Mouse (Mus musculus) kidney, postnatal 4 days (tissue): Measurements from ENCODE around the gene Ccdc60.
"Not testable (repeated sequence)": the region's sequence is repeated elsewhere in the genome, so short reads cannot be mapped to it uniquely, and the experiment has no call there.

Source experiments
- DNase-seq, 2 experiments: peaks; one replicate each; pipeline ENCODE4 v3.0.0; 2021; ENCODE audit warnings: mixed read lengths in 2 of 2

Ccdc60 gene

DNA sequence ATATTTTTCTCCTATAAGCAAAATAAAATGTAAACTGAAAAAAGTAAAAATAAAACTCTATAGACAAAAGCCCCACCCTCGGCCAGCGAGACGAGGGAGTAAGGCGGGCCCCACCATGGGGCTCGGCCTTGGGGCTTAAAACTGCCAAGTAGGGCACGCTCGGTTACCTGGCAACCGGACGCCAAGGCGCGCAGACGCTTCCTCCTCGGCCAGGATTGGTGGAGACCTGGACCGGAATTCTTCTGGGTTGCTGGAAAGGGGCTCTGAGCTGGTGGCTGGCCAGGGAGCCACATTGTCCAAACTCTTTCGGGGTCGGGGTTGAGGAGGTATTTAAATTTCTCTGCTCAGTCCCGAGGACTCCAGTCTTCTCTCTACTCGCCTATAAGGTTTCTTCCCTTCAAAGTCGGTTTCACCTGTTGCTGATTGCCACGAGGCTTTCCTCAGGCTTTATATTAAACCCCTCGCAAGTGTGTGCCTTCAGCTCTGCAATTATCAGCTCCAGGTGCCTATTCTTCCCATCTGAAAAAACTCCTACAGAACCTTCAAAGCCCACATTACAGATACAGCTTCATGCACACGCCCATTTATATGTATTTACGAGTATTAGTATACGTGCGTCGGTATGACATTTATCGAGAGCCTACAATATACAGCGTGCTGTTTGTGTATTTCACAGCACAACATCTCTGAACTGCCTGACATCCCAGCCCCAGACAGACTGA lies at the start of gene Ccdc60:
Gene Ccdc60 (minus strand): TSS at position 137 of the 722 bp plus-strand sequence.
- peak; percentile 63 to 71 for DNase-seq

DNA sequence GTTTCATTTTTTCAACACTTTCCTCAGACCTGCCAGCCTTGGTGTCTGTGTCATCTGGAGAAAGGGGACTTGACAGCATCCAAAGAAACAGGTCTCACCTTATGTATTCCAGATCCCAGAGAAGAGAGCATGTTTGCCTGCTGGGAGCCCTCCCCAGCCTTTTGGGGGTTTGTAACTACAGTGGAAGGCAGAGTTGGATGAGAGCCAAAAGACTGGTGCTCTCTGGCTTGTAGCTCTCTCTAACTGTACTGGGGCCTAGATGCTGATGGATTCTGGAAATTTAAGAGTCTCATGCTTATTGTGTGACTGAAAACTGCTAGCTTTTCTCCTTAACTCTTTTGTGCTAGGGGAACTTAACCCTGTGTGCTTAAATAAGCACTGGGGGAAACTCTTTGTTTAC lies 47.4 kb upstream of the Ccdc60 start:
- DNase-seq, result no peak

DNA sequence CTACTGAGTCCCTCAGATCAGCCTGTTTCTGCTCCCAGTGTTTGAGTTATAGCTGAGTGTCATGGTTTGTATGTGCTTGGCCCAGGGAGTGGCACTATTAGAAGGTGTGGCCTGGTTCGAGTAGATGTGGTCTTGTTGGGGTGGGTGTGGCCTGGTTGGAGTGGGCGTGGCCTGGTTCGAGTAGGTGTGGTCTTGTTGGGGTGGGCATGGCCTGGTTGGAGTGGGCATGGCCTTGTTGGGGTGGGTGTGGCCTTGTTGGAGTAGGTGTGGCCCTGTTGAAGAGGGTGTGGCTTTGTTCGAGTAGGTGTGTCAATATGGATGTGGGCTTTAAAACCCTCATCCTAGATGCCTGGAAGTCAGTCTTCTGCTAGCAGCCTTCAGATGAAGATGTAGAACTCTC lies 40.1 kb upstream of the Ccdc60 start:
- no peak for DNase-seq

DNA sequence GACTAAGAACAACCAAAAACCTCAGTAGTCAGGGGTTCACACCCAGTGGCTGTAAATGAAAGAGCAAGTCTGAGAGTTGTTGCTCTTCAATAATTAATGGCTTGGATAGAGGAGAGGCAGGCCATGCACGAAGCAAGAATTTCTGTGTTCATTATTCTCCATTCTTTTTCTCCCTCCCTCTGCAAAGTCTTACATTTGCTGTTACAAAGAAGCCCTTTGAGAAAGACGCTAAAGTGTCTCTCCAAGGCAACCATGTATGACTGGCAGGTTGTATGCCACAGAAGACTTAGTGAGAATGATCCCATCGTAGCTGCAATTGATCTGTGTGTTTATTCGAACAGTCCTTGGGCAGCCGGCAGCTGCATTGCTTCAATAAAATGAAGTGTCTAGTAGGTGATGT lies 34.6 kb upstream of the Ccdc60 start:
- no peak for DNase-seq

DNA sequence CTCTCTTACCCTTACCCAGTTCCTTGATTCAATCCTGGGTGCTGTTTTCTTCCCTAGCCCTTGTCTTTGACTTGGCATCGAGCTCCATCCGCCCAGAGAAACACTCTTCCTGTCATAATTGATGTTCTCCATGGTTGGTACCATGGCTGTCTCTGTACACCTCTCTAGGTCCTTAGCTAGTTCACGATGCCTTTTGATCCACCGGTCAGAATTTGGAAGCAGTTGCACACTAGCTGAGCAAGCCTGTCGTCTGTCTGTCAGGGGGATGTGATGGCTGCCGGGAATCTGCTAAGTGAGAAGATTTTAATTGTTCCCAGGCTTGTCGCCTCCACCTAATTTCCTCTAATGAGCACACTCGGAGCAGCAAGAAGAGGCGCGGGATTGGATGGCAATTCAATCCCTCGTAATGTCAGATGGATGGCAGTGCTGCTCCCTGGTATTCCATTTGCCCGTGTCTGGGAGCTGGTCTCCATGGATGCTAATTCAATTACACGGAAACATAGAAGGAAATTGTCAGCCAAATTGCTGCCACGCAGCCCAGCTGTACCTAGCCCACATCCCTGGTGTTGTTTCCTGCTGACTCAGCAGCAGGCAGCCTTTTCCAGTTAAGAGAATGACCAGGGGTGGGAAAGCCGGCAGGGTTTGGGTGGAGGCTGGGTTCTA lies 33.7 kb upstream of the Ccdc60 start:
- peak in 1 of 2 experiments; percentile 19 for DNase-seq

DNA sequence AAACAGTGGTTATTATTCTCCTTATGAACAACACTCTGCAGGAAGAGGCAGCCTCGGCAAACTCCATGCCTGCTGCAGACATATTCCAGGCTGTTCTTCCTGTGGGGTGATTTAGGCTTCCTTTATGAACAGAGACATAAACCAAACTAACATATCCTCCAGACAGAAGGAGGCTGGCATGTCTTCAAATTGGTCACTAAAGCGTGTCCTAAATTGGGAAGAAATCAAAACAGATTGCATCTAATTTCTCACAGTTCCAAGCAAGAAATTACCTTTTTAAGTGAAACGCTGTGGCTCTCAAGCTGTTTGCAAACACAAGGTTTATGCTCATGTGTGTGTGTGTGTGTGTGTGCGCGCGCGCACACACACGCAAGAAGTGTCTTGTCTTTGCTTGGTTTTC lies 24.9 kb upstream of the Ccdc60 start:
- no peak for DNase-seq

DNA sequence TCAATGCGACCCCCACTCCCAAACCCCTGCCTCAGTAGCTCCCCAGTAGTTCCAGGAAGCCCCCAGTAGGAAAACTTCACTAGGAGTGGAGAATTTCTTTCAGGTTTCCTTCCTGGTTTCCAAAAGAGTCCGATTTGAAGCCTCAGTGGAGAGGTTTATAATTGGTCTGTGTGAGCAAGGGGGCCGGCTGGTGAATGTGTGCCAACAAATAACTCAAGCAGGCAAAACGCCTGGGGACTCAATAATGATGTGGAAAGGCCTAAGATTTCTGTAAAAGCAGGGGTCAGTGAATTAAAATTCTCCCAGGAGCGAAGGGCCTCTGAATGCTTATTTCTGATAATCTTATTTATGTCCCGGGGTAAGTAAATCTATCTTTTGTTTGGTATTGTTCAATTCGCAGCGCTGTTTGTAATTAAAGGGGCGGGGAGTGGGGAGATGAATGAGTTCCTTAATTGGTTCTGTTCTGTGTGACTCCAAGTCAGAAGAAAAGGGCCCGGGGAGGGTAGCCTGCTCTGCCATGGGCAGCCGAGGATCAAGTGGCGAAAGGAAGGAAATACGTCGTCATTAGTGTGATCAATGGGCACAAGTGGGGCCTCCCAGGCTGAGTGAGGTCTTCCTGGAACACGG lies 23.4 kb upstream of the Ccdc60 start:
- DNase-seq, result peak; percentile 18 to 38

DNA sequence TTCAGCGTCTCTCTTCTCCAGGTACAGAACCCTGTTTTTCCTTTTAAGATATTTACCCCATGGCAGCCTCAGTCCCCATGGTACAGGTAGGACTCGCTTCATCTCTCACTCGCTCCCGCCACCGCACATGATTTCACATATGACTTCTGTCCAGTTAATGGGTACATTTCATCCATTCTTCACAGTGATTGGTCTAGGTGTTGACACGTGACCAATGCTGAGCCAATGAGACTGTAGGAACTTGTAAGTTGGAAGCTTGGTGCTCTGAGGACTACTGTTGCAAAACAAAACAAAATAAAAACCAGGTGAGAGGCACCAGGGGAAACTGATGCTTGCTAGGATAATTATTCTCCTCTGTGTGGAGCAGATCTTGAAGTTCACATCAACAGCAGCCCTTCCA lies 22.9 kb upstream of the Ccdc60 start:
- DNase-seq, result no peak

DNA sequence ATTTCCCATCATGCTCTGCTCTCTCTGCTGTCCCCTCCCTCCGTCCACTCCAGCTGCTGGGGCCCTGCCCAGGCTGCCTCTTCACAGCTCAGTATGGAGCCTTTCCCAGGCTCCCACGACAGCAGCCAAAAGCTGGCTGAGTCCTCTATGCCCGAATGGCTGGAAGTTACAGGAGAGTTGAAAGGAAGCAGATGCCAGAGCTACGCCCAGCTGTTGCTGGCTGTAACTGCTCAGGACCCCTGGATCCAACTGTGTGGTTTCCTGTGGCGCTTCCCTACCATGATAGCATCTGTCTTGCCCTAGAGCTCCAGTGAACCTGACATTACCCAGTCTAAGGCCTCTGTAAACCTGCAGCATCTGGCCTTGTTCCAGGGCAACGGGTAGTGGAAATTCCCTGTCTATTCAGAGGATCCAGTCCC lies 20.6 kb upstream of the Ccdc60 start:
- DNase-seq, result peak; percentile 67 to 75

DNA sequence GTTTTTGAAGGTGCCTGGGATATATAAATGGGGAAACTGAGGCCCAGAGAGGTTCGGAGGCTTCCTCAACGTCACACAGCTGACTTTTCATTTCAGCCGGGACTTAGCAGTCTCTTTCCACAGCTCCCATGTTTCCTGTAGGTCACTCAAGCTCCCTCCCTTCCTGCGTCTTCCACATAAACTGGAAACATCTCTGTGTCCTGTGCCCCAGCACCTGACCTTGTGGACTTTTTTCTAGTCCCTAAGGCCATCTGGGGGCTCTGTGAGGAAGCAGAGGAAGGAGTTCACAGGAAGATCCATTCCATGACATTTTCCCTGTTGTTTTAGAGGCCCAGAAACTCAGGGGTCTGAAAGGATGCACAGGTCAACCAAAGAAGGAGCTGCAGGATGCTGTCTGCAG lies 16.8 kb upstream of the Ccdc60 start:
- DNase-seq, result peak; percentile 10 to 28

DNA sequence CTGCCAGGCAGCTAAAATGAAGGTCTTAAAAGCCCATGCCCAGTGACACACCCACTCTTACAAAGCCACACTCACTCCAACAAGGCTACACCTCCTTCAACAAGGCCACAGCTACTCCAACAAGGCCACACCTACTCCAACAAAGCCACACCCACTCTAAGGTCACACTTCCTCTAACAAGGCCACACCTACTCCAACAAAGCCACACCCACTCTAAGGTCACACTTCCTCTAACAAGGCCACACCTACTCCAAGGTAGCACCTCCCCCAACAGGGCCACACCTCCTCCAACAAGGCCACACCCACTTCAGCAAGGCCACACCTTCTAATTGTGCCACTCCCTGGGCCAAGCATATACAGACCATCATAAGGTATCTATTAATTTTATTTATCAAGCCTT lies 16.4 kb upstream of the Ccdc60 start:
- DNase-seq, result not testable (repeated sequence)

DNA sequence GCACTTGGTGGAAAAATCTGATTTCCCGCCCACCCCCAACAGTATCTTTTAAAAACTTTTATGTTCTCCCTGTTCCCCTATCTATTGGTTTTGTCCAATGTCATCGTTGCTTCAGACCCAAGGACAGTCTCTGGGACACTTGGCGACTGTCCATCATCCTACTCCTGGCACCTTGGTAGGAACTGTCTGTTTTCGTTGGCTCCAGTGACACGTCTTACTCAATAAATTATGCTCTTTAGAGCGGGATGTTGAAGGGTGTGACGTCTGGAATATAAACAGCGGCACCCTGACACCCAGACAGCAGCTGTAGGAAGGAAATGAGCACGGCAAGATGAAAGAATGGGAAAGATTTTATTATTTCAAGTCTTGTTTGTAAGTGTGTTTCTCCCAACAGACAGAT lies 12.2 kb upstream of the Ccdc60 start:
- DNase-seq, result no peak

DNA sequence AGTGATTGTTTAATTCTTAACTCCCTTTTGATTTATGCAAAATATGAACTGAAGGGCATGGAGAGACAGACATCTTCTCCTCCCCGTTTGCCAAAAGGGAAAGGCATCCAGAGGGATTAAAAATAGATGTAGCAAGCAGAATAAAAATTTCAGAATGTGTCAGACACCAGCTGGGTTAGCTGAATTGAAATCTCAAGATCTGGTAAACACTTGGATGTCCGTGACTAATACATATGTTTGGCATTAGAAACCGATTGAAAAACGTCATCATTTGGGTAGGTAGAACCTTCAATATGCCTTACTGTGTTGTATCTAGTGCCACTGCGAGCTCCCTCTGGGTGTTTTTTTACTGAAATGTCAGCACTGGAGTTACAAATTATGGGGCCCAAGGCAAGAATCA lies 4.7 kb upstream of the Ccdc60 start:
- no peak for DNase-seq

DNA sequence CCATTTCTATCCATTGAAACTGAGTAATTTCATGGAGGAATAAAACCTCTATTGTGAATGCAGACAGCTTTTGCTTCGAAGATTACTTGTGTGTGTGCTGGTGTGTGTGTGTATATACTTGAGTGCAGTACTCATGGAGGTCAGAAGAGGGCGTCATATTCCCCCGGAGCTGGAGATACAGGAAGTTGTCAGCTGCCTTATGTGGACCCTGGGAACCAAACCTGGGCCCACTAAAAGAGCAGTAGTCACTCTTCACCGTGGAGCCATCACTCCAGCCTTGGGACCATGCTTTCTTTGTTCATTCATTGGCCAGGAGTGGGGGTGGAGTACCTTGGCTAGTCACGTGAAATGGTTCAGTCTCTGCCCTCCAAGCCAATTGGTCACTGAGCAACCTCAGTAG lies 1.8 kb upstream of the Ccdc60 start:
- DNase-seq, result no peak

DNA sequence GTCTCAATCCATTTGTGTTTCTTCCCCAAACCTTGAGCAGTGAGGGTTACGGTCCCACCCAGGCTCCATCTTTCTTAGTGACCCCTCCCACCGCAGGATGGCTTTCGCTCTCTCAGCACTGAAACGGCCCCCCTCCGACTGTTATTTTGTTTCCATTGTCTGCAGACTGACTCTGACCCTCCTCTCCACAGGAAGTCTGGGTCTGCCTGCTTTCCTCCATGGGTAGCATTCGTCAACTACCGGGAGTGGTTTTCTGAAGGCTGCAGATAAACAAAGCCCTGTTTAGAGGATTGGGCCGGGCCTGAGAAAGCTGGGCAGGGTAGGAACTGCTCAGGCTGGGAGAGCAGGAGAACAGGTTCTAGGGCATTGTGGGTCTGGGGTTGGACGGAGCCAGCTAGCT lies 1.1 kb upstream of the Ccdc60 start:
- DNase-seq, result peak; percentile 12 to 35

DNA sequence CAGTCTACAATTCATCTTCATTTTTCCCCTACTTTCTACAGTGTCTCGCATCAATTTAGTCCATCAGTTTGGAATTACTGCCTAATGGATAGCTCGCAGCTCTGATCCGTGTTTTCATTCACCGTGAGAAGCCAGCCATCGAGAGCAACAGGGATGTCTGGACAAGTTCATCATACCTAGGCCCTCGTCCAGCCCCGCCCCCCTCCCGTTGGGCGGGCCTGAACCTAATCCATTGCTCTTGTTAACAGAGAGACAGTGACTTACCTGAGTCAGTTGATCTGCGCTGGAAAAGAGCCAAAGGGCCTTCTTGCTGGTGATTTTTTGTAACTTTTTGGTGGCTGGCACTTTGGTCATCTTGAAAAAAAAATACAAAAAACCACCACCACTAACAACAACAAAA lies 602 bp downstream of the Ccdc60 start:
- peak in 1 of 2 experiments; percentile 15 for DNase-seq

DNA sequence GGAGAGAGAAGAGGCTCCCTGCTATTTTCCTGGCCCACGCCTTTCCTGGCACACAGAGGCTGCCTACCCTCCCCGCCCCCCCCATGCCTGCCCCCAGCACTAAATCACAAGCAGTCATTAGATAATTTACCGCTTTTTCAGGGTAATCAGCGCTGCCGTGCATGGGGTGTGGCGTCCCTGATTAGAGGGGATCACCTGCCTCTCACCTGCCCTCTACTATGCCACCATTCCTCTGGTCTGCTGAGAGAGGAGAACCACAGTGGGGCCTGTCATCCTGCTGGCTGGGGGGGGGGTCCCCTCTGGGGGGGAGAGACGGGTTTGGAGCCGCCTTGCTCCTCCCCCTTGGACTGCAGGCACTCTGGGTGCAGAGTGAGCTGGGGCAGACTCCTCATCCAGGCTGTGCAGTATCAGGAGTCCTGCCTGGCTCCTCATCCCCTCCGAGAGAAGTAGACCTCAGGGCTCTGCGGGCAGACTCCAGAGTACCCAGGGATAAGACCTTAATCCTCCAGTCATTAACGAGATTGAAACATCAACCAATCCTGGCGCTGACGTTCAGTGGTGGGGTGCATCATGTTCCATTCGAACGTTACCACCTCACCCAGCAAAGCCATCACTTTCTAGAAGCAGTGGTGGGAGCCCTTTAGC lies 3.1 kb downstream of the Ccdc60 start:
- no peak for DNase-seq

DNA sequence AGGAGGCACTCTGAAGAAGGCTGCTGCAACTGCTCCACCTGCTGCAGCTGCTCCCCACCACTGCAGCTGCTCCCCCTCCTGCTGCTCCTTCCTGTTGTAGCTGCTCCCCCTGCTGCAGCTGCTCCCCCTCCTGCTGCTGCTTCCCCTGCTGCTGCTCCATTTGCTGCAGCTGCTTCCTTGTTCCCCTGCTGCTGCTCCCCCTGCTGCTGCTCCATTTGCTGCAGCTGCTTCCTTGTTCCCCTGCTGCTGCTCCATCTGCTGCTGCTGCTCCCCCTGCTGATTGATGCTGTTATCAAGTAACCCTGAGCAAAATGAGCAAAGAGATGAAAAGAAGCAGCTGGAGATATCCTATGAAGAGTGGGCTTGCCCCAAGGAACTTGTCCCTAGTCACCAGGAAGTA lies 8.3 kb downstream of the Ccdc60 start:
- peak in 1 of 2 experiments; percentile 16 for DNase-seq

DNA sequence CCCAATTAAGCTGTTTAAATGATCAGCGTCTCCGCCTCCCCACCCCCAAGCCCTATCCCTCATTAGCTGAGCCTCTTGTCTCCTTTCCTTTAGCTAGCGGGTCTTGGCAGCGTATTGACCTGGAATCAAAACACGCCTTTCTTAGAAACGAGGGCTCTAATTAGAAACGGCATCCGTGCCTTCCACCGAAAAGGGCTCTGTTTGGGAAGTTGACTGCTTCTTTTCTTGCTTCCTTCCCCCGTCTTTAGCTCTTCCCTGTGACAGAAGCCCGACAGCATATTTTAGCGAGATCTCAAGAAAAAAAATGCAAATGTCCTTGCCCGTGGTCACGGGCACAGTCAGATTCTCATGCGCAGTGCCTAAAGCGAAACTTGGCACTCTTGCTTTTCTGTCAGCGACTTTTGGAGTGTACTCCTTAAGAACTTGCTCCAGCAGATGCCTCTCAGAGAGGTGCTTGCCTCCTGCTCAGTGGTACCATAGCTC lies 10.3 kb downstream of the Ccdc60 start:
- no peak for DNase-seq

DNA sequence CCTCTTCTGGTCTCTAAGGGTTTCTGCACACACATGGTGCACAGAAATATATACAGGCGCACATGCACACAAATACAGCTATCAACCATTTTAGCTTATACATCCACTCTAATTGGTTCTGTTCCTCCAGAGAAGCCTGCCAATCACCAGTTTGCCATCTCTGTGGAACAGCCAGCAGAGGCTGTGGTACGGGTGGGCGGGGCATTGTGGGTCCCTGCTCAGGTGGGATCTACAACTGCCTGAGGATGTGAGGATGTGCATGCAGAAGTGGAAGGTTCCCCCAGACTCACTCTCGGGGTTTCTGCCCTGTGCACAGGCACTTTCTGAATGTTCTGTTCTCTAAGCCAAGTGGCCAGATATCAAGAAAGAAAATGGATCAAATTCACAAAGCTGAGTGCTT lies 10.8 kb downstream of the Ccdc60 start:
- no peak for DNase-seq

DNA sequence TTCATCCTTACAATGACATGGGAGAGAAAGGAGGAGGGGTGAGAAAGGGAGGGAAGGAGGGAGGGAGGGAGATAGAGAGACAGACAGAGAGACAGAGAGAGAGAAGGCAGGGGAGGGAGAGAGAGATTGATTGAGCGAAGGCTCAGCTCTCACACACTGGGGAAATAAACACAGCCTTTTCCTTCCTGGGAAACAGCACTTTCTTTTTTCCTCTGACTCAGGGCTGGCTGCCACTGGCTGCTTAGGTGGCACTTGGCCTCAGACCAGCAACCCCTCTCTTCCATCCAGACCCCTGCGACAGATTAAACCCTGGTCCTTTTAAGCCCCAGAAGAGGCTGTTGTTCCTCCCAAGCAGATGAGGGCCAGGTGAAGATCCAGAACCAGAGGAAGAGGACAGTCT lies 14.0 kb downstream of the Ccdc60 start:
- no peak for DNase-seq

DNA sequence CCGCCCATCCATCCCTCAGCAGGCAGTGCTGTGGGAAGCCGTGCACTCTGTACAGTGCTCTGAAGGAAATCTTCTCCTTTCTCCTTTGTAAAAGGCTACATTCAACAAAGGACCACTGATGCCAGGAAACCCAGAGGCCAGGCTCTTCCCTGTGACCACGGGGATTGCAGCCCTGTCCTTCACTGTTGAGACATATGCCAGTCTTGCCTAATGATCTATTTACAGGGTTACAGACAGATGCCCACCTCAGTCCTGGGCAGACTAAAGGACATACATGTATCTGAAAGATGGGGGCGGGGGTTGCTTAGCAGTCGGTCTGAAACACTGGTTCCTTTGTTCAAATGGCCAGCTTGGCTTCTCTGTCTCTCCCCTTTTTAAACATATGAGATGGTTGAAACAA lies 14.4 kb downstream of the Ccdc60 start:
- no peak for DNase-seq

DNA sequence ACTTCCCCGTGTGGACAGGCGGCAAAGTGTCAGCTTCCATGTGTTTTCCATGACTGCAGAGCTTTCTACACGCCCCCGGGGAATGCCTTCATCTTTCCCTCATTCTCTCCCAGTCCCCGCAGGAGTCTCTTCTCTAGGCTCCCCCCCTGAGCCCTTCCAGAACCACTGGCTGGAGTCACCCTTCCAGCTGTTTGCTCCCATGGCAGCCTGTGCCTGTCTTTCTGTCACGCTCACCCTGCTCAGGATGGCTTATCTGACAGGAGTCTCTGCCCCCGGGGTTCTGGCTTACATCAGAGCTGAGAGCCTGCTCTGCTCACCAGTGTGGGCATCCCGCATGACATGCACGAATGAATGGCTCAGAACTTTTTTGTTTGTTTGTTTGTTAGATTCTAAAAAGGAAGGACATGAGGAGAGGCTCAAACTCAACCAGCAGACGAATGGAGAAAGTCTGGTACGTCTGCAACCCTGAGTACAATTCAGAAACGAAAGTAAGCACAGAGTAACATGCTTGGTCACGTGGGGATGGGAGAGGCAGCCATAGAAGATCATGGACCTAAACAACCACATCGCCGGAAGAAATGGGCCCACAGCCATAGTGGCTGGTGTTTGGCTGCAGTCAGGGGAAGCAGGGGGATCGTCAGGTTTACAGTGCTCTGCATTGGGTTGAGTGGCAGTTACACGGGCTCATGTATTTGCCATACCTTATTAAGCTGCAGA lies 17.1 kb downstream of the Ccdc60 start:
- no peak for DNase-seq
